Mouse (Mus musculus): ENCODE data around the gene Abcb11.

Gene Abcb11

DNA sequence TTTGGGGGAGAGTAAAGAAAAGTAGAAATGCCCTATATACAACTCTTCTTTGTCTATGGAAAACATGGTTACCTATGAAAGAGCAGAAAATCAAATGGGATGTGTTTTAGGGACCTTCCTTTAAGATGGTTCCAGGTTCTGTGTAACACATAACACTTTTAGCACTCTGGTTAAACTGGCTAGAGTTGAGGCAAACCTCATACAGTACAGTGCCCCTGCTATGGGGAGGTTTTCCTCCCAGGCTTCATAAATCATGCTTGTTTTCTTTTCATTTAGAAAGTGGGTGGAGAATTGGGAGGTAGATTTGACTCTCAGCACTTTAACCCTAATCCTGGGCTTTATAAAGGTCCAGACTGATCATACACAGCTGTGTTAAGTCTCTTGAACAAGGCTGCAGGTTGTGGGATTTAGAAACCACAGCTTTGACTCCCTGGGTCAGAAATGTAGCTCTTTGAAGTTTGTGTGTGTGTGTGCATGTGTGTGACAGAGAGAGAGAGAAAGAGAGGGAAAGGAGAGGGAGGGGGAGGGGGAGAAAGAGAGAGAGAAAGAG is 78.3 kb downstream of the Abcb11 start:
- no peak for DNase-seq (ENCODE audit: low read depth)

DNA sequence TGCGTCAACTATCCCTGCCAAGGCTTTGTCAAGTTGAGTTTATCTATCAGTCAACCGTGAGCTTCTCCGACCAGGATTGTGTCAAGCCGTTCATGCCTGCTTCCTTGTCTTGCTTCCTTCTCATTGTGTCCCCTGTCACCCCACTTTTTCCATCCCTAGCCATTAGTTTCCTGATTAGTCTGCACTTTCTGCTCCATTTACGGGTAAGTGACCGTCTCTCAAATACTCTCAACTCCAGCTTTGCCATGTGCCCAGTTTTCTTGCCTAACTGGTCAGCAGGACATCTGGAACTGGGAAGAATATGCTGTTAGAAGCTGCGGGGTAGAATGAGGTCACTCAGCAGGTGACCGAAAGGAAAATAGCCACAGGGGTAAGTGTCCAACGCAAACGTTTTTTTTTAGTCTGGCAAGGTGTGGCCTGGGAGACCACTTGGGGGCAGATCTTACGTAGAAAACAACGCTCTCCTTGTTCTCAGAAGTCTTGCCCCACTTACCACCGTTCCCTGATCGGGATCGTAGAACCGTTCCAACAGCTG is 94.1 kb downstream of the Abcb11 start:
- DNase-seq (ENCODE audit: low read depth) = no peak

- DNase-seq (ENCODE audit: low read depth) = no peak
Observed at GRCm38 (mm10) chr2:69247081-69247480, 95.3 kb downstream of the Abcb11 start.

DNA sequence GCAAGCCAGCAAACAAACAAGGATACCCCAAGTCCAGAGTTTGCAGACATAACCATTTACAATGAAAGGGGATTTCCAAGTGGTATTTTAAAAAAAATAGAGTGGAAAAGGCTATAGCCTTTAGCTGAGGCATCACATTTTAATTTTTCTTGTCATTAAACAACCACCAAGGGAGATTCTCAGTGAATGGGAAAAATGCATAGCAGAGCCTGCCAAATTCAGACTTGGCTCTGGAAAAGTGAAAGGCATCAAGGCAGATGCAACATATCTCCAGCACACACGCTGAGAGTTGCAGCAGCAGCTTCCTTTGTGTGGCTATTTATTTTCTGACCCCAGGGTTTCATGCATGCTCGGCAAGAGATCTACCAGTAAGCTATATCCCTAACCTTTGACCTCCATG is 97.5 kb downstream of the Abcb11 start:
- no peak for DNase-seq (ENCODE audit: low read depth)

- DNase-seq (ENCODE audit: low read depth) = no peak
Observed at GRCm38 (mm10) chr2:69239315-69239714, 103.1 kb downstream of the Abcb11 start.

GRCm38 (mm10) chr2:69234976-69235678 is 107.3 kb downstream of the Abcb11 start:
- DNase-seq (ENCODE audit: low read depth) = no peak

DNA sequence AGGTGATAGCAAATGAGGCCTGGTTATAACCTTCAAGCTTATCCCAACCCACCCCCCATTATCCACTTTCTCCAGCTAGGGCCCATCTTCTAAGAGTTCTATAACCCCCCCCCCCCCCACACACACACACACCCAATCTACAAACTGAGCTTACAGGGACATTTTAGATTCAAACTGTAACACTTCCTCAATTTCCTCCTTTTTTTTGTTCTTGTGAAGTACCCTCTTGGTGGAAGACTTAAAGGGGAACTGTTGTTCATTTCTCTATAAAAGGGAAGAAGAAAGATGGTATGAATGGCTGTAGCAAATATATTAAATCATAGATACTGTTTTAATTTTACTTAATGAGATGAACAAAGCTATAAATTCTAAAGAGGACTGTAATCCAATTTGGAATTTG is 110.3 kb downstream of the Abcb11 start:
- no peak for DNase-seq (ENCODE audit: low read depth)

DNA sequence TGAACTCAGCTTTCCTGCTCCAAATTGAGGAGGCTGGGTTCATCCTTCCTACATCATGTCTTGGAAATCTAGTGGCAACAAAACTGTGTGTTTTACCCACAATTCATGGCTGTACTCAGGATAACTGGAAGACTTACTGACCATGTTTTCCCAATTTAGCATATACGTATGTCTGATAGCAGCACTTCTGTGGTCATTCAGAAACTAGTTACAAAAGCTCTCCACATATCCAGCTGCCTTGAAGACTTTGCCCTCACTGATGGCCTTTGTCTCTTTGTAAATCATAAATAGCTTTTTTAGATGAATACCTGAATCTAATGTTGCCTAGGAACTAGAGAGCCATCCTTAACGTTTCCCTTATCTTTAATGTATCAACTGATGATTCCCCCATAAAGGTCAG is 112.3 kb downstream of the Abcb11 start:
- no peak for DNase-seq (ENCODE audit: low read depth)

- DNase-seq (ENCODE audit: low read depth) = no peak
Observed at GRCm38 (mm10) chr2:69228635-69229034, 113.8 kb downstream of the Abcb11 start.

GRCm38 (mm10) chr2:69226876-69227275 is 115.5 kb downstream of the Abcb11 start:
- DNase-seq (ENCODE audit: low read depth) = no peak

DNA sequence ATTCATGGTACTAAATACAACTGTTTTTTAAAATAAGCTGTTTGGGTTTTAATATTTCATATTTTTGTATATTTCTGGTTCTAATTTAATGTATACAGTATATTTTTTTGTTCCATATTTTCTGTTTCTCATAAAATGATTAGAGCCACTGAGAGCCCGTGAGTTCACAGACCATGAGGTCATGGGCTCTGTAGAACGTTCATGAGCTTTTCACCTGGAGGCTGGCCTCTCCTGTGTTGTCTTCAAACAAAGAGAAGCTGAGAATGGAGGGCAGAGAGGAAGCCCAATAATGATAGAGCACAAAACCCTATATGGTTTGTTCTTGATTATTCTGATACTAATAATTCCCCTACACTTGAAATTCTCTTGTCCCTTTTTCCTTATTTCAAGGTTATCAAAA is 117.7 kb downstream of the Abcb11 start:
- no peak for DNase-seq (ENCODE audit: low read depth)

DNA sequence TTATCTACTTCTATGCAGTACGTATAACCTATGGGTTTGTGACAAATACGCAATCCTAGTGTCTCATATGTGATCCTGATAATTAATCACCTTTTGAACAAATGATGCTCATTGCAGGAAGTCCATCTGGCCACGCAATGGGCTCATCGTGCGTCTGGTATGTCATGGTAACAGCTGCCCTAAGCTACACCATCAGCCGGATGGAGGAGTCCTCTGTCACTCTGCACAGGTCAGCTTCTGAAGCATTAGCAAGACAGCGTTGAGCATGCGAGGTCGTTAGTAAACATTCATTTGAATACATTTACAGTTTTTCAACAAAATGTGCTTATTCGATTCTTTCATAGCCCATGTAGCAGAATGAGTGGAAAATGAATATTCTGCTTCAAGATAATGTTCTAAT is 119.6 kb downstream of the Abcb11 start:
- DNase-seq (ENCODE audit: low read depth) = no peak

- DNase-seq (ENCODE audit: low read depth) = no peak
Observed at GRCm38 (mm10) chr2:69221868-69222416, 120.5 kb downstream of the Abcb11 start.

GRCm38 (mm10) chr2:69215242-69215641 is 127.2 kb downstream of the Abcb11 start:
- no peak for DNase-seq (ENCODE audit: low read depth)

- DNase-seq (ENCODE audit: low read depth) = no peak
Observed at GRCm38 (mm10) chr2:69212652-69213051, 129.8 kb downstream of the Abcb11 start.

- DNase-seq (ENCODE audit: low read depth) = no peak
Observed at GRCm38 (mm10) chr2:69210773-69211172, 131.6 kb downstream of the Abcb11 start, which contains the start of gene G6pc2. Gene G6pc2, plus strand, starts transcription at chr2:69211073.

GRCm38 (mm10) chr2:69209684-69210083 is 132.7 kb downstream of the Abcb11 start:
- DNase-seq (ENCODE audit: low read depth) = no peak

DNA sequence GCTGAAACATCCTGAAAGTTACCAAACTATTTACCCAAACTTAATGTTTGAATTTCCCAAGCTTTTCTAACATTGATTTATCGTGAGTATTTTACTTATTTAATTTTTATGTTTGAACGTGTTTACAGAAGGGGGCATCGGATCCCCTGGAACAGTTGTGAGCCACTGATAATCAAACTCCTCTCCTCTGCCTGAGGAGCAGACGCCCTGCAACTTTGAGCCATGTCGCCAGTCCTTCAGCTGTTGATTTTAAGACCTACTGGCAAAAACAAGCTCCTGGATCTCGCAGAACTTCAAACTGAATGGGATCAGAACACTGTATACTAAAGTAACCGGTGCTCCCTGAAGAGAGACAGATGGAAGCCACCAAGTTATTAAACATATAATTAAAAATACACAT is 135.9 kb downstream of the Abcb11 start:
- no peak for DNase-seq (ENCODE audit: low read depth)

DNA sequence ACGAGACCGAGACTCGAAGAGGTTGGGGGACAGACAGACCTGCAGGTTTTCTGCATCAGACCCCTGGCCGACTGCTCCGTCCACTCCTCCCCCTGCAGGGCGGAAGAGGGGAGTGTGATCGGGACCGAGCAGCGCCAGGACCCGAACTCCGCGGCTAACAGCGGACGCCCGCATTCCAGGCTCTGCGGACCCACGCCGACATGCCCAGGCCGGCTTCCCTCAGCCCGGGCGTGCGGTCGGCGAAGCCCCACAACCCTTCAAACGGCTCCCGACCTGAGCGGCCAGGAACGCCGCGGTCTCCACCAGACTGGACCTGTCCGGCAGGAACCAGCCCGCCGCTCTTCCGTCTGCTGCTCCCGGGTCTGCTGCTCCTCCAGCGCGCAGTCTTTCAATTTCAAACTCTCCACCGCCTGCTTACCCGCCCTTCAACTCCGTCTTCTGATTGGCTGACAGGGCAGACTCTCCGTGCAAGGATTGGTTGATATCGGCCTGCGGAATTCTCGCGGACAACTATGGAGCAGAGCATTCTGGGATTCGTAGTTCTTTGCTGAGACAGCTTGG is 136.5 kb downstream of the Abcb11 start, which contains the start of gene Spc25:
Gene Spc25 (minus strand): TSS at position 404 of the 561 bp plus-strand sequence.
- peak; percentile 96 for DNase-seq (ENCODE audit: low read depth)

DNA sequence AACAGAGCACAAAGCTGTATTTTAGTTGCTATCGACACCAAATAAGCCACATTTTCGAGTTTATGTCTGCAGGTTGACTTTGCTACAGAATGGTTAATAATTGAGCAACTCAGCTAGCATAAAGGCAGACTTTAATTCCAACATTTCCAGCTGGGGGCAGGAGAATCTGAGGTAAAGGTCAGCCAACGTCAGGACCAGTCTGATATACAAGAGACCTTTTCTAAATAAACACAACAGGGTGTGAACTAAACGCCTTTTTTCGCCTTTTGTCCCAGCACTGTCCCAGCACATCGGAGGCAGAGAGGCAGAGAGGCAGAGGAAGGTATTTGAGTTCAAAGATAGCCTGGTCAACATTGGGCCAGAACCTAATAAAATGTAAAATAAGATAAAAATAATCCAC is 137.2 kb downstream of the Abcb11 start:
- peak; percentile 7 for DNase-seq (ENCODE audit: low read depth)

DNA sequence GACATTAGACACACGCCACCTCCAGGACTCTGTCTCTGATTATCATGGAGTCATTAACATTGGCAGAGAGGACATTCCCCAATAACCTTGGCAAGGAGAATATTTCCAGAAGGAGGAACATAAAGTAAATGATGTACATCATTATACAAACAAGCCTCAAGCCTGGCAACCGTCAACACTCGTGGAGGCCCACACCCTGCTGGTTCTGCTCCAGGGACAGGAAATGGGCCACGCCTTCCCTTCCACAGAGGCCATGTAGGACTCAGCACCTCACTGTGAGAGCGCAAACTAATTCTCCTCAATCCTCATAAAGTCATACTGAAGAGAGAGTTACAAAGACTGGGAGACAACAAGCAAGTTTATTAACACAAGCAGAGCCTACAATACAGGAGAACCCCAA is 148.9 kb downstream of the Abcb11 start:
- DNase-seq (ENCODE audit: low read depth) = no peak

GRCm38 (mm10) chr2:69191059-69191458 is 151.4 kb downstream of the Abcb11 start:
- no peak for DNase-seq (ENCODE audit: low read depth)

- DNase-seq (ENCODE audit: low read depth) = no peak
Observed at GRCm38 (mm10) chr2:69189222-69189621, 153.2 kb downstream of the Abcb11 start.

Measured in induced T-regulatory cell, adult 2 months (primary cell).